Mouse (Mus musculus) MEL (cell line): ENCODE measurements at regions not wholly inside any gene's neighbourhood (a gene's known extent, or its start where the extent isn't known, plus 50 kb on each side); places are given as distances from the start of the nearest gene placed in this dataset.

Experiments
- DNase-seq: peaks from one replicate; pipeline ENCODE4 v3.0.0; 2011; ENCODE audit warnings: low read depth, low spot score
- H3K27ac ChIP-seq: 2 replicates; pipeline ENCODE4 v1.5.1; 2012; ENCODE audit warnings: low read depth, mild to moderate bottlenecking, control low read depth, low read length, moderate library complexity; ENCODE audit not compliant: control insufficient read depth
- H3K27me3 ChIP-seq, 2 experiments: fragments of 150-350 bp in 1 of 2; sonication (generic) in 1 of 2; 2 replicates each; pipeline ENCODE4 v1.6.1; 2012; ENCODE audit warnings: low read length in 2 of 2, mild to moderate bottlenecking in 2 of 2, improper control_type of control experiment in 1 of 2, moderate library complexity in 1 of 2; ENCODE audit not compliant: insufficient read depth in 2 of 2, control insufficient read depth in 1 of 2
- H3K36me3 ChIP-seq, 2 experiments: 2 replicates each; pipeline ENCODE4 v1.6.1; 2012 to 2014; ENCODE audit warnings: low read length in 2 of 2, improper control_type of control experiment in 1 of 2, inconsistent platforms in 1 of 2, mild to moderate bottlenecking in 1 of 2; ENCODE audit not compliant: insufficient read depth in 2 of 2, control insufficient read depth in 1 of 2
- H3K4me1 ChIP-seq, 2 experiments: fragments of 150-350 bp in 1 of 2; sonication (generic) in 1 of 2; 2 replicates each; pipeline ENCODE4 v1.6.1; 2012; ENCODE audit warnings: low read length in 2 of 2, improper control_type of control experiment in 1 of 2, mild to moderate bottlenecking in 1 of 2; ENCODE audit not compliant: insufficient read depth in 2 of 2, control insufficient read depth in 1 of 2
- H3K4me3 ChIP-seq, 2 experiments: fragments of 150-350 bp in 1 of 2; sonication (generic) in 1 of 2; 2 replicates each; pipeline ENCODE4 v1.5.1; 2012; ENCODE audit warnings: low read depth in 2 of 2, low read length in 2 of 2, mild to moderate bottlenecking in 2 of 2, moderate library complexity in 2 of 2, control low read depth in 1 of 2, improper control_type of control experiment in 1 of 2; ENCODE audit not compliant: control insufficient read depth in 1 of 2, insufficient read depth in 1 of 2
- H3K79me2 ChIP-seq: 2 replicates; pipeline ENCODE4 v1.6.1; 2012; ENCODE audit warnings: mild to moderate bottlenecking, low read length, moderate library complexity; ENCODE audit not compliant: control insufficient read depth, poor library complexity, insufficient read depth
- H3K9ac ChIP-seq: 2 replicates; pipeline ENCODE4 v1.6.1; 2012; ENCODE audit warnings: low read depth, mild to moderate bottlenecking, control low read depth, low read length, moderate library complexity; ENCODE audit not compliant: control insufficient read depth, poor library complexity, severe bottlenecking
- H3K9me3 ChIP-seq: fragments of 150-350 bp; sonication (generic); replicated peaks from 2 replicates; pipeline ENCODE4 v1.6.1; 2012; ENCODE audit warnings: mild to moderate bottlenecking, low read length, improper control_type of control experiment, moderate library complexity; ENCODE audit not compliant: insufficient read depth
- BHLHE40 ChIP-seq: IDR thresholded peaks from 2 replicates; pipeline ENCODE4 v1.6.1; 2012; ENCODE audit warnings: low read depth, mild to moderate bottlenecking, inconsistent platforms, low read length, improper control_type of control experiment, borderline replicate concordance
- CHD1 ChIP-seq: IDR thresholded peaks from 2 replicates; pipeline ENCODE4 v1.6.1; 2012; ENCODE audit warnings: low read depth, mild to moderate bottlenecking, inconsistent platforms, low read length, improper control_type of control experiment
- CTCF ChIP-seq, 3 experiments: IDR thresholded peaks in 2 of 3; conservative IDR thresholded peaks in 1 of 3; 2 replicates each; pipeline ENCODE4 v1.5.1; 2011 to 2012; ENCODE audit warnings: low read length in 3 of 3, low read depth in 2 of 3, mild to moderate bottlenecking in 2 of 3, improper control_type of control experiment in 1 of 3, inconsistent platforms in 1 of 3, mixed read lengths in 1 of 3, moderate library complexity in 1 of 3; ENCODE audit not compliant: control insufficient read depth in 1 of 3, insufficient read depth in 1 of 3, poor library complexity in 1 of 3, severe bottlenecking in 1 of 3
- E2F4 ChIP-seq: IDR thresholded peaks from 2 replicates; pipeline ENCODE4 v1.6.1; 2011; ENCODE audit warnings: low read depth, low read length, improper control_type of control experiment, borderline replicate concordance
- GABPA ChIP-seq: IDR thresholded peaks from 2 replicates; pipeline ENCODE4 v1.6.1; 2012; ENCODE audit warnings: low read depth, mild to moderate bottlenecking, inconsistent platforms, low read length, improper control_type of control experiment, moderate library complexity
- GATA1 ChIP-seq: IDR thresholded peaks from 2 replicates; pipeline ENCODE4 v1.6.1; 2011; ENCODE audit warnings: low read depth, low read length, improper control_type of control experiment
- HCFC1 ChIP-seq: IDR thresholded peaks from 2 replicates; pipeline ENCODE4 v1.6.1; 2012; ENCODE audit warnings: low read depth, mild to moderate bottlenecking, inconsistent platforms, low read length, improper control_type of control experiment, moderate library complexity
- KAT2A ChIP-seq: conservative IDR thresholded peaks from 2 replicates; pipeline ENCODE4 v1.6.1; 2012; ENCODE audit warnings: low read depth, low read length, improper control_type of control experiment, inconsistent platforms
- MXI1 ChIP-seq: IDR thresholded peaks from 2 replicates; pipeline ENCODE4 v1.6.1; 2011; ENCODE audit warnings: mild to moderate bottlenecking, low read depth, low read length, improper control_type of control experiment
- MYB ChIP-seq: IDR thresholded peaks from 2 replicates; pipeline ENCODE4 v1.6.1; 2011; ENCODE audit warnings: mild to moderate bottlenecking, low read depth, low read length, improper control_type of control experiment
- NRF1 ChIP-seq: IDR thresholded peaks from 2 replicates; pipeline ENCODE4 v1.6.1; 2014; ENCODE audit warnings: low read depth, mild to moderate bottlenecking, inconsistent platforms, low read length, improper control_type of control experiment, moderate library complexity; ENCODE audit not compliant: poor library complexity, insufficient read depth, severe bottlenecking
- POLR2AphosphoS2 ChIP-seq: IDR thresholded peaks from 2 replicates; pipeline ENCODE4 v1.6.1; 2011; ENCODE audit warnings: low read length, improper control_type of control experiment
- RCOR1 ChIP-seq: IDR thresholded peaks from 2 replicates; pipeline ENCODE4 v1.6.1; 2012; ENCODE audit warnings: low read depth, mild to moderate bottlenecking, inconsistent platforms, low read length, improper control_type of control experiment
- SMC3 ChIP-seq: IDR thresholded peaks from 2 replicates; pipeline ENCODE4 v1.6.1; 2011; ENCODE audit warnings: low read depth, low read length, improper control_type of control experiment
- TBP ChIP-seq: IDR thresholded peaks from 2 replicates; pipeline ENCODE4 v1.8.0; 2011; ENCODE audit warnings: low read depth, low read length, improper control_type of control experiment
- UBTF ChIP-seq: IDR thresholded peaks from 2 replicates; pipeline ENCODE4 v1.6.1; 2012; ENCODE audit warnings: low read depth, mild to moderate bottlenecking, inconsistent platforms, low read length, improper control_type of control experiment, moderate library complexity, borderline replicate concordance; ENCODE audit not compliant: insufficient read depth
- USF2 ChIP-seq, 2 experiments: IDR thresholded peaks; 2 replicates each; pipeline ENCODE4 v1.6.1; 2011 to 2012; ENCODE audit warnings: improper control_type of control experiment in 2 of 2, low read length in 2 of 2, borderline replicate concordance in 1 of 2, inconsistent platforms in 1 of 2, low read depth in 1 of 2, mild to moderate bottlenecking in 1 of 2; ENCODE audit not compliant: insufficient read depth in 1 of 2
- ZKSCAN1 ChIP-seq: IDR thresholded peaks from 2 replicates; pipeline ENCODE4 v1.6.1; 2012; ENCODE audit warnings: low read depth, mild to moderate bottlenecking, inconsistent platforms, low read length, improper control_type of control experiment, moderate library complexity

GRCm38 (mm10) chr17:89410026-89410425, 209.6 kb upstream of the Fshr start:
- no peak overlapping the region for H3K9ac ChIP-seq
- no peak overlapping the region for H3K4me3 ChIP-seq
- H3K27me3 ChIP-seq = no peaks in the 10 kb centered on the region
- H3K79me2 ChIP-seq = no peaks in the 10 kb centered on the region
- no peaks in the 10 kb centered on the region for H3K36me3 ChIP-seq
- H3K4me1 ChIP-seq = no peaks in the 10 kb centered on the region
- DNase-seq = no peak
- no peak overlapping the region for H3K27ac ChIP-seq
- TF ChIP-seq MXI1 = no peak
- no peak for TF ChIP-seq GABPA
- no peaks in the 10 kb centered on the region for H3K9me3 ChIP-seq

- Histone ChIP-seq H3K79me2 (no peaks in the 10 kb centered on the region), H3K9me3 (no peaks in the 10 kb centered on the region), H3K4me3 (no peak overlapping the region), H3K36me3 (no peaks in the 10 kb centered on the region), H3K27ac (no peak overlapping the region), H3K27me3 (no peaks in the 10 kb centered on the region), H3K4me1 (no peaks in the 10 kb centered on the region), H3K9ac (no peak overlapping the region)
- DNase-seq = no peak
- TF ChIP-seq NRF1 (no peak), SMC3 (no peak), POLR2AphosphoS2 (no peak), BHLHE40 (no peak), USF2 (IDR thresholded peaks at IDR 0.05; ENCODE audit: borderline replicate concordance in 1 of 2, insufficient read depth in 1 of 2, low read depth in 1 of 2, low read length in 2 of 2) (no peak), TBP (no peak), HCFC1 (no peak), E2F4 (no peak), CTCF (IDR thresholded peaks at IDR 0.05 in 2 of 3, conservative IDR thresholded peaks at IDR 0.05 in 1 of 3; ENCODE audit: control insufficient read depth in 1 of 3, insufficient read depth in 1 of 3, low read depth in 2 of 3, low read length in 3 of 3, poor library complexity in 1 of 3, severe bottlenecking in 1 of 3) (no peak), UBTF (no peak)
Measured at GRCm38 (mm10) chr17:89405589-89405988, 205.1 kb upstream of the Fshr start.

- Histone ChIP-seq H3K36me3 (no peaks in the 10 kb centered on the region), H3K9ac (no peak overlapping the region)
- DNase-seq = no peak
Measured at GRCm38 (mm10) chr17:89357241-89357640, 156.8 kb upstream of the Fshr start.

More at GRCm38 (mm10) chr17:89357241-89357640, 156.8 kb upstream of the Fshr start:
- Histone ChIP-seq H3K27me3 (no peaks in the 10 kb centered on the region), H3K4me3 (no peak overlapping the region), H3K27ac (no peak overlapping the region), H3K4me1 (no peaks in the 10 kb centered on the region), H3K79me2 (no peaks in the 10 kb centered on the region), H3K9me3 (no peaks in the 10 kb centered on the region)
- TF ChIP-seq CHD1 = no peak
- TF ChIP-seq MYB = no peak
- TF ChIP-seq NRF1 = no peak
- no peak for TF ChIP-seq ZKSCAN1
- TF ChIP-seq RCOR1 = no peak
- TF ChIP-seq HCFC1 = no peak
- TF ChIP-seq KAT2A = no peak
- TF ChIP-seq GATA1 = no peak
